Mouse (Mus musculus) bone marrow, adult 2 months (tissue): ENCODE measurements around the gene Pakap.

Source experiments
- CTCF ChIP-seq: fragments of 200-500 bp; IDR thresholded peaks from 2 replicates; pipeline ENCODE4 v1.5.1; 2011; ENCODE audit warnings: low read length, control low read depth; ENCODE audit not compliant: control insufficient read depth, insufficient read depth
- POLR2A ChIP-seq: fragments of 200-500 bp; IDR thresholded peaks from 2 replicates; pipeline ENCODE4 v1.6.1; 2011; ENCODE audit warnings: low read depth, mild to moderate bottlenecking, control low read depth, low read length, borderline replicate concordance; ENCODE audit not compliant: control insufficient read depth

- TF ChIP-seq POLR2A, result no peak
- no peak for TF ChIP-seq CTCF
Observed at GRCm38 (mm10) chr4:57789118-57789517, 221.1 kb downstream of the Pakap start.
